In genomic region chr11:26593061-26594059, GRCm38 (mm10) we compare ENCODE assay signal across 8 mouse cellular contexts. TPM values are rescaled to one million over a fixed set of nuclear protein-coding genes. Genes with fewer than 3 reads are reported as not detected.
DNase-seq lines count a peak whose midpoint lies in the region; ATAC-seq and TF ChIP-seq lines count a peak whose summit lies in the region.

Gene Gm6899, plus strand, starts transcription at chr11:26593241.
Gene Vrk2, minus strand, starts transcription at chr11:26593999.

- H3K79me2 ChIP-seq in C2C12 (ENCODE audit: control insufficient read depth, insufficient read depth): peaks cover 13% of the 10 kb centered on the region

- H3K9me3 ChIP-seq in embryonic facial prominence, embryonic 13.5 days: no peaks in the 10 kb centered on the region
- H3K9me3 ChIP-seq in heart, embryonic 10.5 days: no peaks in the 10 kb centered on the region
- no peaks in the 10 kb centered on the region for H3K9me3 ChIP-seq in kidney, embryonic 14.5 days (ENCODE audit: control insufficient read depth, low read length)
- no peaks in the 10 kb centered on the region for H3K9me3 ChIP-seq in liver, embryonic 16.5 days (replicated peaks; ENCODE audit: control insufficient read depth, low read length)
- no peaks in the 10 kb centered on the region for H3K9me3 ChIP-seq in neural tube, embryonic 12.5 days

- peak within 1 kb of the TSS; percentile 67 for H3K4me2 ChIP-seq in embryonic facial prominence, embryonic 13.5 days
- peak within 1 kb of the TSS; percentile 48 for H3K4me2 ChIP-seq in kidney, embryonic 14.5 days (replicated peaks; ENCODE audit: low read depth, low read length)
- peak within 1 kb of the TSS; percentile 81 for H3K4me2 ChIP-seq in liver, embryonic 16.5 days (ENCODE audit: low read depth, low read length)
- H3K4me2 ChIP-seq in neural tube, embryonic 12.5 days (replicated peaks): peak within 1 kb of the TSS; percentile 90

- peak; percentile 83 for DNase-seq in adrenal gland, postnatal 25 days
- peak; percentile 94 for DNase-seq in heart, embryonic 10.5 days (ENCODE audit: low spot score)

- H3K79me3 ChIP-seq in C2C12 (ENCODE audit: low read depth): peaks cover 4% of the 10 kb centered on the region

- TF ChIP-seq CTCF in C2C12 (IDR thresholded peaks at IDR 0.05; ENCODE audit: control insufficient read depth, insufficient read depth, insufficient read length): no peak
- no peak for TF ChIP-seq CTCF in testis, adult 2 months (IDR thresholded peaks at IDR 0.05; ENCODE audit: control insufficient read depth, insufficient read depth, insufficient replicate concordance, low read depth, low read length)

- H3K4me3 ChIP-seq in C2C12 (ENCODE audit: insufficient read depth, poor library complexity, severe bottlenecking): peak within 1 kb of the TSS; percentile 46
- peak within 1 kb of the TSS; percentile 76 for H3K4me3 ChIP-seq in embryonic facial prominence, embryonic 13.5 days
- H3K4me3 ChIP-seq in heart, embryonic 10.5 days: peak within 1 kb of the TSS; percentile 88
- H3K4me3 ChIP-seq in kidney, embryonic 14.5 days (ENCODE audit: low read length): peak within 1 kb of the TSS; percentile 66
- H3K4me3 ChIP-seq in liver, embryonic 16.5 days (ENCODE audit: low read depth, low read length): peak within 1 kb of the TSS; percentile 93
- peak within 1 kb of the TSS; percentile 70 for H3K4me3 ChIP-seq in neural tube, embryonic 12.5 days
- H3K4me3 ChIP-seq in testis, adult 2 months (ENCODE audit: control insufficient read depth, low read depth, low read length): peak within 1 kb of the TSS; percentile 84

- peak within 1 kb of the TSS; percentile 100 for H3ac ChIP-seq in C2C12 (ENCODE audit: control insufficient read depth, insufficient read length, low read depth)

- peaks cover 9% of the 10 kb centered on the region for H3K4me1 ChIP-seq in embryonic facial prominence, embryonic 13.5 days
- H3K4me1 ChIP-seq in heart, embryonic 10.5 days: peaks cover 6% of the 10 kb centered on the region
- 0 out of 2 replicates have a peak, but pooled peaks cover 5% of the 10 kb centered on the region for H3K4me1 ChIP-seq in kidney, embryonic 14.5 days (ENCODE audit: control insufficient read depth, insufficient read depth, low read length)
- H3K4me1 ChIP-seq in liver, embryonic 16.5 days (ENCODE audit: control insufficient read depth, low read depth, low read length): peaks cover 30% of the 10 kb centered on the region
- peaks cover 6% of the 10 kb centered on the region; the same call in 1 of the 2 replicates for H3K4me1 ChIP-seq in neural tube, embryonic 12.5 days
- peaks cover 3% of the 10 kb centered on the region; the same call in 1 of the 2 replicates for H3K4me1 ChIP-seq in testis, adult 2 months (ENCODE audit: control insufficient read depth, insufficient read depth, low read length)

- peak within 1 kb of the TSS; percentile 86 for H3K9ac ChIP-seq in embryonic facial prominence, embryonic 13.5 days
- H3K9ac ChIP-seq in kidney, embryonic 14.5 days (ENCODE audit: low read depth, low read length): peak within 1 kb of the TSS; percentile 82
- H3K9ac ChIP-seq in liver, embryonic 16.5 days (ENCODE audit: low read depth, low read length): peak within 1 kb of the TSS; percentile 97
- H3K9ac ChIP-seq in neural tube, embryonic 12.5 days: peak within 1 kb of the TSS; percentile 74

- WGBS in embryonic facial prominence, embryonic 13.5 days: under 1% methylated on average over 60 of the region's 60 CpGs
- WGBS in heart, embryonic 10.5 days: under 1% methylated on average over 54 of the region's 60 CpGs
- under 1% methylated on average over 57 of the region's 60 CpGs for WGBS in kidney, embryonic 14.5 days
- WGBS in liver, embryonic 16.5 days (ENCODE audit: insufficient replicate concordance): under 1% methylated on average over 50 of the region's 60 CpGs
- under 1% methylated on average over 60 of the region's 60 CpGs for WGBS in neural tube, embryonic 12.5 days

- H3K36me3 ChIP-seq in C2C12 (ENCODE audit: control insufficient read depth, insufficient read depth): peaks cover 15% of the 10 kb centered on the region
- H3K36me3 ChIP-seq in embryonic facial prominence, embryonic 13.5 days: no peaks in the 10 kb centered on the region
- no peaks in the 10 kb centered on the region for H3K36me3 ChIP-seq in heart, embryonic 10.5 days
- no peaks in the 10 kb centered on the region for H3K36me3 ChIP-seq in kidney, embryonic 14.5 days (ENCODE audit: control insufficient read depth, insufficient read depth, low read length)
- peaks cover 7% of the 10 kb centered on the region for H3K36me3 ChIP-seq in liver, embryonic 16.5 days (ENCODE audit: control insufficient read depth, insufficient read depth)
- H3K36me3 ChIP-seq in neural tube, embryonic 12.5 days: no peaks in the 10 kb centered on the region
- no peaks in the 10 kb centered on the region for H3K36me3 ChIP-seq in testis, adult 2 months (ENCODE audit: control insufficient read depth, insufficient read depth, low read length)

- peak; percentile 99 for ATAC-seq in embryonic facial prominence, embryonic 13.5 days (ENCODE audit: insufficient number of reproducible peaks, insufficient read depth, low FRiP score, low TSS enrichment, low read depth)
- ATAC-seq in kidney, embryonic 14.5 days (ENCODE audit: low FRiP score, low TSS enrichment): peak; percentile 100
- ATAC-seq in liver, embryonic 16.5 days (ENCODE audit: low read depth): peak; percentile 98
- peak; percentile 97 for ATAC-seq in neural tube, embryonic 12.5 days (ENCODE audit: low FRiP score, low read depth)

- no peaks in the 10 kb centered on the region for H3K27me3 ChIP-seq in C2C12 (ENCODE audit: control insufficient read depth, insufficient read depth, insufficient read length)
- H3K27me3 ChIP-seq in embryonic facial prominence, embryonic 13.5 days: no peaks in the 10 kb centered on the region
- no peaks in the 10 kb centered on the region for H3K27me3 ChIP-seq in heart, embryonic 10.5 days (ENCODE audit: insufficient read depth, poor library complexity, severe bottlenecking)
- no peaks in the 10 kb centered on the region for H3K27me3 ChIP-seq in kidney, embryonic 14.5 days (ENCODE audit: control insufficient read depth, insufficient read depth, low read length)
- H3K27me3 ChIP-seq in liver, embryonic 16.5 days (ENCODE audit: control insufficient read depth, insufficient read depth, low read depth, low read length): no peaks in the 10 kb centered on the region
- no peaks in the 10 kb centered on the region for H3K27me3 ChIP-seq in neural tube, embryonic 12.5 days (replicated peaks)
- H3K27me3 ChIP-seq in testis, adult 2 months (ENCODE audit: control insufficient read depth, insufficient read depth, low read length): no peaks in the 10 kb centered on the region

- H3K27ac ChIP-seq in embryonic facial prominence, embryonic 13.5 days: peak within 1 kb of the TSS; percentile 88
- H3K27ac ChIP-seq in heart, embryonic 10.5 days: peak within 1 kb of the TSS; percentile 95
- H3K27ac ChIP-seq in kidney, embryonic 14.5 days (ENCODE audit: low read depth, low read length): peak within 1 kb of the TSS; percentile 47; the same call in 1 of the 2 replicates
- peak within 1 kb of the TSS; percentile 96 for H3K27ac ChIP-seq in liver, embryonic 16.5 days (ENCODE audit: low read length)
- H3K27ac ChIP-seq in neural tube, embryonic 12.5 days: no peak within 1 kb of the TSS
- peak within 1 kb of the TSS; percentile 78 for H3K27ac ChIP-seq in testis, adult 2 months (ENCODE audit: control insufficient read depth, insufficient read depth, low read depth, low read length)

- peak; percentile 58; the same call in 1 of the 2 replicates for TF ChIP-seq POLR2A in testis, adult 2 months (IDR thresholded peaks at IDR 0.05; ENCODE audit: control insufficient read depth, low read depth, low read length)

TF ChIP-seq in C2C12, 6 proteins besides CTCF, POLR2A, EP300 and RAD21:
- TF ChIP-seq CEBPB (IDR thresholded peaks at IDR 0.05; ENCODE audit: low read depth): no peak

RNA-seq across cellular contexts. Expression of gene Gm6899, which starts in this region (rescaled TPM):
- polyA plus RNA-seq in C2C12 (2012; fragmentation: generic; extraction: Trizol): not detected
- total RNA-seq in adrenal gland, postnatal 25 days (2021): not detected in 2 replicates
- polyA plus RNA-seq in embryonic facial prominence, embryonic 13.5 days (2015; fragmentation: Nextera tagmentation; extraction: Ambion mirVana): not detected in 2 replicates
- polyA plus RNA-seq in heart, embryonic 10.5 days (2016; fragmentation: Nextera tagmentation; extraction: Ambion mirVana): not detected in 2 replicates
- 0.54 TPM in 1 of 2 replicates, not detected in the other for polyA plus RNA-seq in kidney, embryonic 14.5 days (2014; fragmentation: Nextera tagmentation; extraction: Ambion mirVana)
- polyA plus RNA-seq in liver, embryonic 16.5 days (2015; fragmentation: Nextera tagmentation; extraction: Ambion mirVana): 0.16 and 0.33 TPM in 2 replicates
- not detected in 2 replicates for polyA plus RNA-seq in neural tube, embryonic 12.5 days (2016; fragmentation: Nextera tagmentation; extraction: Ambion mirVana)
- polyA plus RNA-seq in testis, adult 2 months (2012; rRNA removed): 0.26 TPM in 1 of 2 replicates, not detected in the other

RNA-seq across cellular contexts. Expression of gene Vrk2, which starts in this region (rescaled TPM):
- polyA plus RNA-seq in C2C12 (2012; fragmentation: generic; extraction: Trizol): 10.5 TPM
- total RNA-seq in adrenal gland, postnatal 25 days (2021): 9.7 and 14.9 TPM in 2 replicates
- 23.4 and 24.7 TPM in 2 replicates for polyA plus RNA-seq in embryonic facial prominence, embryonic 13.5 days (2015; fragmentation: Nextera tagmentation; extraction: Ambion mirVana)
- polyA plus RNA-seq in heart, embryonic 10.5 days (2016; fragmentation: Nextera tagmentation; extraction: Ambion mirVana): 17.7 and 18.8 TPM in 2 replicates
- 19.4 and 19.7 TPM in 2 replicates for polyA plus RNA-seq in kidney, embryonic 14.5 days (2014; fragmentation: Nextera tagmentation; extraction: Ambion mirVana)
- 22.1 and 22.7 TPM in 2 replicates for polyA plus RNA-seq in liver, embryonic 16.5 days (2015; fragmentation: Nextera tagmentation; extraction: Ambion mirVana)
- 10.7 and 11.1 TPM in 2 replicates for polyA plus RNA-seq in neural tube, embryonic 12.5 days (2016; fragmentation: Nextera tagmentation; extraction: Ambion mirVana)
- polyA plus RNA-seq in testis, adult 2 months (2012; rRNA removed): 5.7 and 6.0 TPM in 2 replicates
